Mouse (Mus musculus) brain, adult 2 months (tissue): ENCODE measurements at regions not wholly inside any gene's neighbourhood (a gene's known extent, or its start where the extent isn't known, plus 50 kb on each side); places are given as distances from the start of the nearest gene placed in this dataset.
A peak's percentile ranks its signal among the peaks of the same experiment; 100 is the strongest.

Source experiments
- DNase-seq: peaks from one replicate; pipeline ENCODE4 v3.0.0; 2011; ENCODE audit warnings: low read depth, low spot score

DNA sequence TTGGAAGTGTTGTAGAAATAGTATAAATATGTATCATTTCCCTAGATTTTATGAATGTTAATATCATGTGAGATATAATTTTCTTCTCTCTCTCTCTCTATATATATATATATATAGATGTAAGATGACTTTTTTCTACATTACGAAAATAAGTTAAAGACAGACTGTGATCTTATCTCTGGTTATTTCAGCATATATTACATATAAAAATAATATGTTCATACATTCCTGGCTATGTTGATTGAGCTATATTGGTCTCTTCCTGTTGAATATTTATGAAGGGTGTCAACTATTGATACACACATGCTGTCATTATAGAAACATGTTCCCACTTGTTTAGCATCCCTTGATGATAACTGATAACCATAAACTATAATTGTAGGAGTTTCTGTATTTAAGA, 793.2 kb upstream of the Fat3 start:
- DNase-seq = no peak

DNA sequence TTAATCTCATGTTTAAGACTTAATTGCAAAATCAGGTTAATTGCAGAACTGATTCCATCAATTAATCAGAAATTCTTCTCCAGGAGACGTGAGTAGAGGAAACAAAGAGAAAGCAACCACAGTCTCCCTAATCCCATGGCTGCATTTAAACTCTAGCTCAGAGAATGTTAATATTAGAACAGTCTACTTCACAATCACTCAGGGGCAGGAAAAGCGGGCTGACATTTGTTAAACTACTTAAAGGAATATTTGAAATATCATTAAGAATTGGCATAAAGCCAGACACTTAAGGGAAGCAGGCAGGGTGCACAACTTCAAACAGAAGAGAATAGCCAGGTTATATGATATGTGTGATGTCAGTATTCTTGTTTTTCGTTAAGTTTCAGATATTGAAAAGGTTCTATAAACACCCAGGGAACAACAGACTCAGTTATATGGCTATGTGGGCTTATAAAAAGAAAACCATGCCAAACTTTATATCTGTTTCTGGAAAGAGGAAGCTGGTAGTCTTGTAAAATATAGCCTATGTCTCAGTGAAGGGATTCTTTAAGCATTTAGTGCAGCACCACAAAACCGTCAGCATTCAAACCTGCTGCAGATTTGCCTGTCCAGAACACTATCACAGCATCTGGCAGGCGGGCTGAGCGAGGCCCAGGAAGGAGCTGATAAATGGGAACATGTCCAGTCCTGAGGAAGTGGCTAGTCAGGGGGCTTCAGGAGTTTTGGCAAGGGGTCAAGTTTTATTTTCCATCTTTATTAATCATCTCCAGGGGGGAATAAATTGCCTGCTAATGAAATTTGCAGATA, 787.9 kb upstream of the Fat3 start:
- no peak for DNase-seq

GRCm38 (mm10) chr9:17279334-17279990, 778.4 kb upstream of the Fat3 start:
- peak; percentile 36 for DNase-seq

- DNase-seq = no peak
These were observed 771.5 kb upstream of the Fat3 start for GRCm38 (mm10) chr9:17272616-17273015.

DNA sequence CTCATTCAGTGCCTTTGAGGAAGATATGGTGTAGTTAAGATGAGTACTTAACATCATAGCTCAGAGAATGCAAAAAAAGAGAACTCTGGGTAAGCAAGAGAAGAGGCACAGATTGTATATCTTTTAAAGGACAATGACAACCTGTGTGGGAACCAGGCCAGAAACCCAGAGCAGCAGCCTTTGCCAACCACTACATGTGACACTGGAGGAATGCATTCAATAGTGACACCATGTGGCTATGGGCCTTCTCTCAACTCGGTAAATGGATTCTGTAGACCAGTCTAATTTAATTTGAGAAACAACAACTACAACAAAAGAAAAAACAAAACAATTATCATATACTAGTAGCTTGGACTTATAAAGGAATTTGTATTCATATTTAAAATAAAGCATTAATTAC, 768.5 kb upstream of the Fat3 start:
- DNase-seq = peak; percentile 34

- DNase-seq = no peak
These were observed 756.1 kb upstream of the Fat3 start for GRCm38 (mm10) chr9:17257148-17257547.

GRCm38 (mm10) chr9:17227091-17227481, 726.0 kb upstream of the Fat3 start:
- no peak for DNase-seq

- DNase-seq = no peak
These were observed 725.5 kb upstream of the Fat3 start for GRCm38 (mm10) chr9:17226475-17227090.

DNA sequence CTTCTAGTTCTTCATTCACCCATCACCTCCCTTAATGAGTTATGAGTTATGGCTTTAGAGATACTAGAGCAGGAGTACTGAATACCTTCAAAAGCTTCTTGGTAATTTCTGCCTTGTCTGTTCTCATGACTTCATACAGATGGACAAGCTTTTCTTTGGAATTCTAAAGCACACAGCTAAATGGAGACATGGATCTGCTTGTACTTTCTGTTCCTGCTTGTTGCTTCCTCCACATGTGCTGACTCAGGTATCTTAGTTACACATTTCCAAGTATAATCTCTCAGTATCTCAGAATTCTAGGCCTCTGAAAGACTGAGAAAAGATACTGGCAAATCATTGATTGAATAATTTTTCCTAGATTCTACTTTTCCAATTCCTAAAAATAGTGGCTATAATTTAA, 694.3 kb upstream of the Fat3 start:
- DNase-seq = peak; percentile 7

- peak; percentile 24 for DNase-seq
These were observed 688.5 kb upstream of the Fat3 start for GRCm38 (mm10) chr9:17189552-17189951.

- DNase-seq = no peak
These were observed 667.1 kb upstream of the Fat3 start for GRCm38 (mm10) chr9:17168193-17168592.

GRCm38 (mm10) chr9:17166331-17166730, 665.2 kb upstream of the Fat3 start:
- DNase-seq = no peak

DNA sequence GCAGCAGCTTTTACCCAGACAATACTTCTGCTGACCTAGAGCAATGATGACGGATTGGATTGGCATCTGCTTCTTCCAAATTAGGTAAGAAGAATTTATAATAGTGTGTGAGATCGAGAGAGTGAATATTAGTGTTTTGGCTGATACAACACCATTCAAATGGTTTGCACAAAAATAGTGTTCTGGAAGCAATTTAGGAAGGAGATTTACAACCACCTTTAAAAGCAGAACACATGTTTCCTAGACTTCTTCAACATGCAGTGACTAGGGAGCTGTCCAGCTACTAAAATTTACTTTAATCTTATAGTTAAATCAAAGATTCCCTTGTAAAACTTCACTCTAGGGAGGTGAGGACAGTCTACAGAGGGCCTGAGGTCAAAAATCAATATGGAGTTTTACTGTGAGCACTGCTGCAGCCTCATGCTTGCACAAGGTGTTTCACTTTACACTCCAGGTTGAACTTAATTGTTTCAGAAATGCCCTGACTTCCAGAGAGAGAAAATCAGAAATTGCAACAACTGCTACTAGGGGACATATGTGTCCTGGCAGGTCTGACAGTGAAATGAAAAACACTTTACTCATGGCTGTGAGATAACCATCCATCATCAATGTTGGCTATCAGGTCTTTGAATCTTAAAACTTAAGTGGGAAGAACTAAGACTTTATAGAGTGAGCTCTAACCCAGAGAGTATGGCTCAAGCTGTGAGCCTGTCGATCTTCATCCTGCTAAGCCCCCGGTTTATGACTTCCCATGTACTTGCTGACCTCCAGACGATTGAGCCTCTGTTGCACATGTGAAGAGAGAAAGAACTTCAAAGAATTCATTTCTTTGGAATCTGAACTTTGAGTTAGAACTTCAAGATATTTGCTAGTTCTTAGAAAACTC, 657.6 kb upstream of the Fat3 start:
- DNase-seq = no peak

GRCm38 (mm10) chr9:17152369-17152768, 651.3 kb upstream of the Fat3 start:
- DNase-seq = peak; percentile 31

DNA sequence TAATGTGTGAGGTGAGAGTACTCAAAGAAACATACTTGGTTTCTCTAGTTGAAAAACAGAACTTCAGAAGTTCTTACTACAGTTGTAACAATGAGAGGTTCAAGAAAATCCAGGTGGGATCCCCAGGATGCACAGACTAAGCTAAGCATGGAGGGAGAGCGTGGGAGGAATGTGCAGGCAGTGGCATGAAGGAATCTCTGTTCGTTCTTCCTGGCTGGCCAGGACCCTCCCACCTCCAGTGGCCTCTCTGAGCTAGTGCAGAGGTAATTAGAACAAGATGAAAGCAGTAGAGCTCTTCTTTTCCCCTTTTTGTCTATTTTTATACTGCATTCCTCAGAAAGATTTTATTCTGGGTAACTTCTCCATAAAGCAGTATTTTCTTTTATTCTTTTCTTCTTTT, 648.3 kb upstream of the Fat3 start:
- no peak for DNase-seq
